Mouse (Mus musculus) forebrain, embryonic 15.5 days (tissue): ENCODE measurements around the gene Efna2. TPM values are rescaled to one million over a fixed set of nuclear protein-coding genes. Genes with fewer than 3 reads are reported as not detected.

Source experiments
- ATAC-seq: fragments of 200-750 bp; cut with Nextera tagmentation; replicated peaks from 2 replicates; pipeline ENCODE4 v1.8.0; 2017; ENCODE audit warnings: mild to moderate bottlenecking, moderate TSS enrichment, moderate library complexity
- H3K27ac ChIP-seq: fragments of 300-500 bp; sonication (generic); replicated peaks from 2 replicates; pipeline ENCODE4 v1.5.1; 2015; ENCODE audit warnings: mild to moderate bottlenecking, inconsistent platforms
- H3K27me3 ChIP-seq: fragments of 300-500 bp; sonication (generic); 2 replicates; pipeline ENCODE4 v1.6.1; 2015; ENCODE audit warnings: inconsistent platforms
- H3K36me3 ChIP-seq: fragments of 300-500 bp; sonication (generic); 2 replicates; pipeline ENCODE4 v1.6.1; 2015; ENCODE audit warnings: mild to moderate bottlenecking, inconsistent platforms
- H3K4me1 ChIP-seq: fragments of 300-500 bp; sonication (generic); 2 replicates; pipeline ENCODE4 v1.6.1; 2015; ENCODE audit warnings: inconsistent platforms
- H3K4me2 ChIP-seq: fragments of 300-500 bp; sonication (generic); replicated peaks from 2 replicates; pipeline ENCODE4 v1.6.1; 2015; ENCODE audit warnings: mild to moderate bottlenecking, inconsistent platforms
- H3K4me3 ChIP-seq: fragments of 300-500 bp; sonication (generic); 2 replicates; pipeline ENCODE4 v1.5.1; 2015; ENCODE audit warnings: mild to moderate bottlenecking, inconsistent platforms
- H3K9ac ChIP-seq: fragments of 300-500 bp; sonication (generic); replicated peaks from 2 replicates; pipeline ENCODE4 v1.6.1; 2015; ENCODE audit warnings: mild to moderate bottlenecking, inconsistent platforms
- H3K9me3 ChIP-seq: fragments of 300-500 bp; sonication (generic); 2 replicates; pipeline ENCODE4 v1.6.1; 2016; ENCODE audit warnings: inconsistent platforms
- WGBS: fragments of 180-500 bp; shearing (Covaris S2); methylation state at CpG from one replicate; pipeline ENCODE4 v1.1.7; 2015; ENCODE audit warnings: mixed read lengths; 5-methylcytosine and 5-hydroxymethylcytosine counted together
- polyA plus RNA-seq: library from polyadenylated mRNA; unstranded; fragments of >200 nt; fragmentation: Nextera tagmentation; extraction: Ambion mirVana; gene quantifications from 2 replicates; pipeline ENCODE4 v1.2.1, GENCODE M21; 2015

Gene Efna2
- 35.8 and 36.5 TPM in 2 replicates for polyA plus RNA-seq

GRCm38 (mm10) chr10:80179068-80180051 is at the start of gene Efna2:
Gene Efna2 (plus strand): TSS chr10:80179482.
- H3K9me3 ChIP-seq: no peaks in the 10 kb centered on the region
- H3K4me2 ChIP-seq: peak within 1 kb of the TSS; percentile 71
- no peaks in the 10 kb centered on the region for H3K27me3 ChIP-seq
- H3K9ac ChIP-seq: peak within 1 kb of the TSS; percentile 78
- WGBS: 2% methylated on average over 82 of the region's 106 CpGs
- peak within 1 kb of the TSS; percentile 85 for H3K27ac ChIP-seq
- peaks cover 42% of the 10 kb centered on the region for H3K4me1 ChIP-seq
- H3K36me3 ChIP-seq: 0 out of 2 replicates have a peak, but pooled peaks cover 8% of the 10 kb centered on the region
- peak within 1 kb of the TSS; percentile 58 for H3K4me3 ChIP-seq
- peak; percentile 80 for ATAC-seq

GRCm38 (mm10) chr10:80129846-80130245 is 49.4 kb upstream of the Efna2 start:
- H3K9me3 ChIP-seq: no peaks in the 10 kb centered on the region
- H3K36me3 ChIP-seq: peaks cover 92% of the 10 kb centered on the region
- no peak overlapping the region for H3K27ac ChIP-seq
- H3K4me3 ChIP-seq: no peak overlapping the region
- H3K4me1 ChIP-seq: peaks cover 21% of the 10 kb centered on the region
- no peak overlapping the region for H3K9ac ChIP-seq
- 92% methylated on average over 9 of the region's 9 CpGs for WGBS
- H3K4me2 ChIP-seq: no peak overlapping the region
- ATAC-seq: no peak
- no peaks in the 10 kb centered on the region for H3K27me3 ChIP-seq

GRCm38 (mm10) chr10:80130403-80131031 is 48.8 kb upstream of the Efna2 start:
- Histone ChIP-seq H3K36me3 (peaks cover 89% of the 10 kb centered on the region), H3K27ac (0 out of 2 replicates have a peak overlapping the region, but pooled peaks have one; percentile 16), H3K27me3 (no peaks in the 10 kb centered on the region), H3K4me2 (no peak overlapping the region), H3K4me3 (no peak overlapping the region), H3K4me1 (peaks cover 21% of the 10 kb centered on the region), H3K9ac (no peak overlapping the region), H3K9me3 (no peaks in the 10 kb centered on the region)
- ATAC-seq: no peak
- WGBS: 85% methylated on average over 18 of the region's 18 CpGs

GRCm38 (mm10) chr10:80131316-80131951 is 47.8 kb upstream of the Efna2 start:
- Histone ChIP-seq H3K4me3 (peak overlapping the region; percentile 13), H3K36me3 (peaks cover 87% of the 10 kb centered on the region), H3K27ac (0 out of 2 replicates have a peak overlapping the region, but pooled peaks have one; percentile 16), H3K4me2 (peak overlapping the region; percentile 17), H3K4me1 (peaks cover 25% of the 10 kb centered on the region), H3K9me3 (no peaks in the 10 kb centered on the region), H3K9ac (peak overlapping the region; percentile 17; the same call in 1 of the 2 replicates), H3K27me3 (no peaks in the 10 kb centered on the region)
- ATAC-seq: peak; percentile 36; the same call in 1 of the 2 replicates
- WGBS: 17% methylated on average over 55 of the region's 55 CpGs

- no peaks in the 10 kb centered on the region for H3K27me3 ChIP-seq
- H3K4me2 ChIP-seq: peak overlapping the region; percentile 17
- peaks cover 30% of the 10 kb centered on the region for H3K4me1 ChIP-seq
- 37% methylated on average over 27 of the region's 27 CpGs for WGBS
- ATAC-seq: no peak
- H3K27ac ChIP-seq: no peak overlapping the region
- H3K36me3 ChIP-seq: peaks cover 82% of the 10 kb centered on the region
- peak overlapping the region; percentile 17; the same call in 1 of the 2 replicates for H3K9ac ChIP-seq
- no peaks in the 10 kb centered on the region for H3K9me3 ChIP-seq
- H3K4me3 ChIP-seq: peak overlapping the region; percentile 13; the same call in 1 of the 2 replicates
Measured at GRCm38 (mm10) chr10:80131952-80132350, 47.3 kb upstream of the Efna2 start.

GRCm38 (mm10) chr10:80133226-80133849 is 45.9 kb upstream of the Efna2 start:
- Histone ChIP-seq H3K9me3 (no peaks in the 10 kb centered on the region), H3K4me2 (no peak overlapping the region), H3K9ac (no peak overlapping the region), H3K27me3 (no peaks in the 10 kb centered on the region), H3K4me3 (no peak overlapping the region), H3K27ac (no peak overlapping the region; the same call in 1 of the 2 replicates), H3K4me1 (peaks cover 44% of the 10 kb centered on the region), H3K36me3 (peaks cover 68% of the 10 kb centered on the region)
- no peak for ATAC-seq
- whole genome bisulfite sequencing: 62% methylated on average over 8 of the region's 8 CpGs

GRCm38 (mm10) chr10:80134421-80134820 is 44.9 kb upstream of the Efna2 start:
- no peak overlapping the region for H3K9ac ChIP-seq
- H3K4me3 ChIP-seq: no peak overlapping the region
- no peak overlapping the region for H3K27ac ChIP-seq
- no peak overlapping the region for H3K4me2 ChIP-seq
- ATAC-seq: no peak
- H3K9me3 ChIP-seq: no peaks in the 10 kb centered on the region
- 89% methylated on average over 9 of the region's 9 CpGs for WGBS
- H3K36me3 ChIP-seq: peaks cover 58% of the 10 kb centered on the region
- H3K27me3 ChIP-seq: no peaks in the 10 kb centered on the region
- H3K4me1 ChIP-seq: peaks cover 51% of the 10 kb centered on the region

- Histone ChIP-seq H3K27me3 (no peaks in the 10 kb centered on the region), H3K4me1 (peaks cover 54% of the 10 kb centered on the region), H3K4me2 (no peak overlapping the region), H3K4me3 (no peak overlapping the region), H3K27ac (no peak overlapping the region), H3K9ac (no peak overlapping the region), H3K9me3 (no peaks in the 10 kb centered on the region), H3K36me3 (peaks cover 50% of the 10 kb centered on the region)
- WGBS: 89% methylated on average over 10 of the region's 10 CpGs
- no peak for ATAC-seq
Measured at GRCm38 (mm10) chr10:80135161-80135560, 44.1 kb upstream of the Efna2 start.

- WGBS: 92% methylated on average over 1 of the region's 1 CpGs
- H3K4me2 ChIP-seq: no peak overlapping the region
- H3K36me3 ChIP-seq: peaks cover 45% of the 10 kb centered on the region
Measured at GRCm38 (mm10) chr10:80135641-80136040, 43.6 kb upstream of the Efna2 start.

GRCm38 (mm10) chr10:80136179-80136951 is 42.9 kb upstream of the Efna2 start:
- peaks cover 60% of the 10 kb centered on the region for H3K4me1 ChIP-seq

More at GRCm38 (mm10) chr10:80135641-80136040, 43.6 kb upstream of the Efna2 start:
- Histone ChIP-seq H3K27me3 (no peaks in the 10 kb centered on the region), H3K9ac (no peak overlapping the region), H3K4me1 (peaks cover 57% of the 10 kb centered on the region), H3K27ac (no peak overlapping the region), H3K4me3 (no peak overlapping the region), H3K9me3 (no peaks in the 10 kb centered on the region)
- ATAC-seq: no peak

More at GRCm38 (mm10) chr10:80136179-80136951, 42.9 kb upstream of the Efna2 start:
- WGBS: 18% methylated on average over 48 of the region's 49 CpGs
- H3K4me2 ChIP-seq: peak overlapping the region; percentile 89
- peaks cover 39% of the 10 kb centered on the region for H3K36me3 ChIP-seq
- no peak for ATAC-seq
- no peaks in the 10 kb centered on the region for H3K9me3 ChIP-seq
- H3K27ac ChIP-seq: peak overlapping the region; percentile 89
- no peaks in the 10 kb centered on the region for H3K27me3 ChIP-seq
- peak overlapping the region; percentile 83 for H3K9ac ChIP-seq
- H3K4me3 ChIP-seq: peak overlapping the region; percentile 76
